1 mouse cellular context compared by ENCODE assay signal in the genomic region with DNA sequence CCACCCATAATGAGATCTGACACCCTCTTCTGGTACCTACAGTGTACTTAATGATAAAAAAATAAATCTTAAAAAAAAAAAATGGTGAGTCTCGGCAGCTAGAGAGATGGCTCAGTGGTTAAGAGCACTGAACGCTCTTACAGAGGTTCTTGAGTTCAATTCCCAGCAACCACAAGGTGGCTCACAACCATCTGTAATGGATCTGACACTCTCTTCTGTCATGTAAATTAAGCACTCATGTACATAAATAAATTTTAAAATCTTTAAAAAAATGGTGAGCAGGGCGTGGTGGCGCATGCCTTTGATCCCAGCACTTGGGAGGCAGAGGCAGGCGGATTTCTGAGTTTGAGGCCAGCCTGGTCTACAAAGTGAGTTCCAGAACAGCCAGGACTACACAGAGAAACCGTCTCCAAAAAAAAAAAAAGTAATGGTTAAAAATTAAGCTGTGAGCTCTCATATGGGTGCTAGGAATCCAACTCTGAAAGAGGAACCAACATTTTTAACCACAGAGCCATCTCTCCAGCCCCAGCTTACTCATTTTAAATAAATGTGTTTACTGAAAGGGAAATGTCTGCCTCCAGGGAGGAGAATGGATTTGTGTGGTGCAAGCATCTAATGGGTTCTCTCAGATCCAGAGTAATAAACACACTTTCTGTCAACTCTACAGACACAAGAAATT.
TF ChIP-seq lines count a peak whose summit lies in the region.

No protein-coding gene starts in this region.

TF ChIP-seq in MEL, 35 proteins besides CTCF, POLR2A, EP300 and RAD21:
- TF ChIP-seq GABPA (IDR thresholded peaks at IDR 0.05; ENCODE audit: low read depth, low read length): no peak
- no peak for TF ChIP-seq TAL1 (IDR thresholded peaks at IDR 0.05; ENCODE audit: low read length)
- TF ChIP-seq ZNF384 (IDR thresholded peaks at IDR 0.05; ENCODE audit: low read depth, low read length): peak; percentile 53
- no peak for TF ChIP-seq POLR2AphosphoS2 (IDR thresholded peaks at IDR 0.05; ENCODE audit: low read length)
- peak; percentile 37 for TF ChIP-seq SMC3 (IDR thresholded peaks at IDR 0.05; ENCODE audit: low read depth, low read length)
TF ChIP-seq in MEL: peak in this region for 2.
